Mouse (Mus musculus) MEL (cell line): ENCODE results near the gene Bach1. TPM values are rescaled to one million over a fixed set of nuclear protein-coding genes. Genes with fewer than 3 reads are reported as not detected.

ENCODE experiments used
- DNase-seq: peaks from one replicate; pipeline ENCODE4 v3.0.0; 2011; ENCODE audit warnings: low read depth, low spot score
- H3K27ac ChIP-seq: 2 replicates; pipeline ENCODE4 v1.5.1; 2012; ENCODE audit warnings: low read depth, mild to moderate bottlenecking, control low read depth, low read length, moderate library complexity; ENCODE audit not compliant: control insufficient read depth
- H3K27me3 ChIP-seq, 2 experiments: fragments of 150-350 bp in 1 of 2; sonication (generic) in 1 of 2; 2 replicates each; pipeline ENCODE4 v1.6.1; 2012; ENCODE audit warnings: low read length in 2 of 2, mild to moderate bottlenecking in 2 of 2, improper control_type of control experiment in 1 of 2, moderate library complexity in 1 of 2; ENCODE audit not compliant: insufficient read depth in 2 of 2, control insufficient read depth in 1 of 2
- H3K36me3 ChIP-seq, 2 experiments: 2 replicates each; pipeline ENCODE4 v1.6.1; 2012 to 2014; ENCODE audit warnings: low read length in 2 of 2, improper control_type of control experiment in 1 of 2, inconsistent platforms in 1 of 2, mild to moderate bottlenecking in 1 of 2; ENCODE audit not compliant: insufficient read depth in 2 of 2, control insufficient read depth in 1 of 2
- H3K4me1 ChIP-seq, 2 experiments: fragments of 150-350 bp in 1 of 2; sonication (generic) in 1 of 2; 2 replicates each; pipeline ENCODE4 v1.6.1; 2012; ENCODE audit warnings: low read length in 2 of 2, improper control_type of control experiment in 1 of 2, mild to moderate bottlenecking in 1 of 2; ENCODE audit not compliant: insufficient read depth in 2 of 2, control insufficient read depth in 1 of 2
- H3K4me3 ChIP-seq, 2 experiments: fragments of 150-350 bp in 1 of 2; sonication (generic) in 1 of 2; 2 replicates each; pipeline ENCODE4 v1.5.1; 2012; ENCODE audit warnings: low read depth in 2 of 2, low read length in 2 of 2, mild to moderate bottlenecking in 2 of 2, moderate library complexity in 2 of 2, control low read depth in 1 of 2, improper control_type of control experiment in 1 of 2; ENCODE audit not compliant: control insufficient read depth in 1 of 2, insufficient read depth in 1 of 2
- H3K79me2 ChIP-seq: 2 replicates; pipeline ENCODE4 v1.6.1; 2012; ENCODE audit warnings: mild to moderate bottlenecking, low read length, moderate library complexity; ENCODE audit not compliant: control insufficient read depth, poor library complexity, insufficient read depth
- H3K9ac ChIP-seq: 2 replicates; pipeline ENCODE4 v1.6.1; 2012; ENCODE audit warnings: low read depth, mild to moderate bottlenecking, control low read depth, low read length, moderate library complexity; ENCODE audit not compliant: control insufficient read depth, poor library complexity, severe bottlenecking
- H3K9me3 ChIP-seq: fragments of 150-350 bp; sonication (generic); replicated peaks from 2 replicates; pipeline ENCODE4 v1.6.1; 2012; ENCODE audit warnings: mild to moderate bottlenecking, low read length, improper control_type of control experiment, moderate library complexity; ENCODE audit not compliant: insufficient read depth
- CHD1 ChIP-seq: IDR thresholded peaks from 2 replicates; pipeline ENCODE4 v1.6.1; 2012; ENCODE audit warnings: low read depth, mild to moderate bottlenecking, inconsistent platforms, low read length, improper control_type of control experiment
- CHD2 ChIP-seq: IDR thresholded peaks from 2 replicates; pipeline ENCODE4 v1.6.1; 2011; ENCODE audit warnings: low read length, improper control_type of control experiment
- CTCF ChIP-seq, 3 experiments: IDR thresholded peaks in 2 of 3; conservative IDR thresholded peaks in 1 of 3; 2 replicates each; pipeline ENCODE4 v1.5.1; 2011 to 2012; ENCODE audit warnings: low read length in 3 of 3, low read depth in 2 of 3, mild to moderate bottlenecking in 2 of 3, improper control_type of control experiment in 1 of 3, inconsistent platforms in 1 of 3, mixed read lengths in 1 of 3, moderate library complexity in 1 of 3; ENCODE audit not compliant: control insufficient read depth in 1 of 3, insufficient read depth in 1 of 3, poor library complexity in 1 of 3, severe bottlenecking in 1 of 3
- E2F4 ChIP-seq: IDR thresholded peaks from 2 replicates; pipeline ENCODE4 v1.6.1; 2011; ENCODE audit warnings: low read depth, low read length, improper control_type of control experiment, borderline replicate concordance
- ELF1 ChIP-seq: IDR thresholded peaks from 2 replicates; pipeline ENCODE4 v1.6.1; 2014; ENCODE audit warnings: low read depth, mild to moderate bottlenecking, inconsistent platforms, low read length, improper control_type of control experiment, moderate library complexity
- EP300 ChIP-seq, 2 experiments: IDR thresholded peaks; 2 replicates each; pipeline ENCODE4 v1.6.1; 2011; ENCODE audit warnings: improper control_type of control experiment in 2 of 2, low read length in 2 of 2, low read depth in 1 of 2, mild to moderate bottlenecking in 1 of 2
- ETS1 ChIP-seq: IDR thresholded peaks from 2 replicates; pipeline ENCODE4 v1.6.1; 2012; ENCODE audit warnings: low read depth, mild to moderate bottlenecking, inconsistent platforms, low read length, improper control_type of control experiment, moderate library complexity
- GABPA ChIP-seq: IDR thresholded peaks from 2 replicates; pipeline ENCODE4 v1.6.1; 2012; ENCODE audit warnings: low read depth, mild to moderate bottlenecking, inconsistent platforms, low read length, improper control_type of control experiment, moderate library complexity
- MAFK ChIP-seq: IDR thresholded peaks from 2 replicates; pipeline ENCODE4 v1.6.1; 2011; ENCODE audit warnings: low read depth, mild to moderate bottlenecking, low read length, improper control_type of control experiment, borderline replicate concordance
- MEF2A ChIP-seq: IDR thresholded peaks from 2 replicates; pipeline ENCODE4 v1.6.1; 2014; ENCODE audit warnings: low read depth, mild to moderate bottlenecking, inconsistent platforms, low read length, improper control_type of control experiment; ENCODE audit not compliant: poor library complexity, insufficient replicate concordance, severe bottlenecking; ENCODE audit errors: extremely low read depth
- MYB ChIP-seq: IDR thresholded peaks from 2 replicates; pipeline ENCODE4 v1.6.1; 2011; ENCODE audit warnings: mild to moderate bottlenecking, low read depth, low read length, improper control_type of control experiment
- NELFE ChIP-seq: IDR thresholded peaks from 2 replicates; pipeline ENCODE4 v1.6.1; 2011; ENCODE audit warnings: low read depth, low read length, improper control_type of control experiment
- POLR2AphosphoS2 ChIP-seq: IDR thresholded peaks from 2 replicates; pipeline ENCODE4 v1.6.1; 2011; ENCODE audit warnings: low read length, improper control_type of control experiment
- POLR2AphosphoS5 ChIP-seq: IDR thresholded peaks from 2 replicates; pipeline ENCODE4 v1.6.1; 2012; ENCODE audit warnings: low read depth, borderline replicate concordance, mild to moderate bottlenecking, inconsistent platforms, low read length, moderate library complexity, mixed read lengths
- RCOR1 ChIP-seq: IDR thresholded peaks from 2 replicates; pipeline ENCODE4 v1.6.1; 2012; ENCODE audit warnings: low read depth, mild to moderate bottlenecking, inconsistent platforms, low read length, improper control_type of control experiment
- SMC3 ChIP-seq: IDR thresholded peaks from 2 replicates; pipeline ENCODE4 v1.6.1; 2011; ENCODE audit warnings: low read depth, low read length, improper control_type of control experiment
- TAL1 ChIP-seq: IDR thresholded peaks from 2 replicates; pipeline ENCODE4 v1.6.1; 2012; ENCODE audit warnings: mild to moderate bottlenecking, inconsistent platforms, low read length, moderate library complexity, mixed read lengths
- TBP ChIP-seq: IDR thresholded peaks from 2 replicates; pipeline ENCODE4 v1.8.0; 2011; ENCODE audit warnings: low read depth, low read length, improper control_type of control experiment
- UBTF ChIP-seq: IDR thresholded peaks from 2 replicates; pipeline ENCODE4 v1.6.1; 2012; ENCODE audit warnings: low read depth, mild to moderate bottlenecking, inconsistent platforms, low read length, improper control_type of control experiment, moderate library complexity, borderline replicate concordance; ENCODE audit not compliant: insufficient read depth
- USF1 ChIP-seq: IDR thresholded peaks from 2 replicates; pipeline ENCODE4 v1.6.1; 2014; ENCODE audit warnings: low read depth, mild to moderate bottlenecking, inconsistent platforms, low read length, improper control_type of control experiment, moderate library complexity
- USF2 ChIP-seq, 2 experiments: IDR thresholded peaks; 2 replicates each; pipeline ENCODE4 v1.6.1; 2011 to 2012; ENCODE audit warnings: improper control_type of control experiment in 2 of 2, low read length in 2 of 2, borderline replicate concordance in 1 of 2, inconsistent platforms in 1 of 2, low read depth in 1 of 2, mild to moderate bottlenecking in 1 of 2; ENCODE audit not compliant: insufficient read depth in 1 of 2
- ZC3H11A ChIP-seq: IDR thresholded peaks from 2 replicates; pipeline ENCODE4 v1.6.1; 2012; ENCODE audit warnings: low read depth, mild to moderate bottlenecking, inconsistent platforms, low read length, improper control_type of control experiment
- ZKSCAN1 ChIP-seq: IDR thresholded peaks from 2 replicates; pipeline ENCODE4 v1.6.1; 2012; ENCODE audit warnings: low read depth, mild to moderate bottlenecking, inconsistent platforms, low read length, improper control_type of control experiment, moderate library complexity
- ZMIZ1 ChIP-seq: IDR thresholded peaks from 2 replicates; pipeline ENCODE4 v1.6.1; 2012; ENCODE audit warnings: low read depth, mild to moderate bottlenecking, inconsistent platforms, low read length, improper control_type of control experiment, moderate library complexity
- ZNF384 ChIP-seq: IDR thresholded peaks from 2 replicates; pipeline ENCODE4 v1.6.1; 2012; ENCODE audit warnings: low read depth, mild to moderate bottlenecking, inconsistent platforms, low read length, improper control_type of control experiment
- polyA plus RNA-seq, 2 experiments: library from polyadenylated mRNA; stranded (reverse) in 1 of 2; unstranded in 1 of 2; fragments of >175 nt in 1 of 2; fragments of >200 nt in 1 of 2; gene quantifications; 2 replicates each; pipeline versions ENCODE4 v1.2.1 to v1.2.4; 2012; ENCODE audit warnings: low replicate concordance in 2 of 2, low read depth in 1 of 2; ENCODE audit not compliant: insufficient read length in 2 of 2, insufficient read depth in 1 of 2, missing spikeins in 1 of 2
- total RNA-seq: library from RNA; depleted of rRNA; stranded (reverse); fragments of 300-350 nt; gene quantifications from 2 replicates; pipeline ENCODE4 v1.2.3, GENCODE M21; 2012

Bach1 gene
- total and polyA plus RNA-seq, 3 experiments: 20.5 to 21.1 TPM; not detected in 1

- no peaks in the 10 kb centered on the region for H3K4me1 ChIP-seq
- no peaks in the 10 kb centered on the region for H3K9me3 ChIP-seq
- DNase-seq: no peak
- TF ChIP-seq POLR2AphosphoS5: no peak
- no peak for TF ChIP-seq ZMIZ1
- H3K27ac ChIP-seq: no peak overlapping the region
- H3K79me2 ChIP-seq: no peaks in the 10 kb centered on the region
- no peak overlapping the region for H3K9ac ChIP-seq
- H3K36me3 ChIP-seq: no peaks in the 10 kb centered on the region
- H3K4me3 ChIP-seq: no peak overlapping the region
- H3K27me3 ChIP-seq: no peaks in the 10 kb centered on the region
Observed at GRCm38 (mm10) chr16:87665246-87665645, 33.5 kb upstream of the Bach1 start.

DNA sequence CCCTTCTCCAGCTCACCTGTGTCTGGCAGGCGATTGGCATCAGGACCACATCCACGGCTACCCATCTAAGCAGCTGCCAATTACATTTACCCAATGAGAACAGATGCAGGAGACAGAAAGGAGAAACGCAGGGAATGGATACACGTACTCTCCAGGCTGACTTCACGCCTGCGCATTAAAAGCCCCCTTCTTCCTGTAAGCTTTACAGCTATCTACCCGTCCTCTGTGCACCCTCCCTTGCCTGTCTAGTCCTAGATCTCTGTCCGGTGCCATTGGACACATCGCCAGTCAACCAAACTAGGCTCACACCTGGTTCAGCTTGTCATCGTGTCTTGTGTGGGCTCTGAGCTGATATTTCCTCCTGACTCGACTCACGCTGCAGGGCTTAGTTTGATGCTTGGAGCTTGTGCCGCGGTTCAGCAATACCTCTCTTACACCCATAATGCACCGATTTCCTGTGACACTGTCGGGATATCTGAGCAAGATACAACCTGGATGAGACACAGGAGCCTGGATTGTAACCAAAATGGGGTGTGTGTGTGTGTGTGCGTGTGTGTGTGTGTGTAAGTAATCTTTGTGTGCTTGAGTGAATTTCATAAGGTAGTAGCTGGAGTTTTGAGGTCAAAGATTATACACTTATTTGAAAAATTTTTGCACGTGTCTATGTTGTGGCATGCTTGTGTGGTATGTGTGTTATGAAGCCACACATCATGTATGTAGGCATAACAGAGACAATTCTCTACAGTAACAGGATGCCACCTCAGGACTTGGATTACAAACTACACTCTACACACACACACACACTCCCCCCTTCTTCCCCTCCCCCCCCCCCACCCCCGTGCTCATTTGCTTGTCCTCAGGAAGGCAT, 32.8 kb upstream of the Bach1 start:
- no peaks in the 10 kb centered on the region for H3K36me3 ChIP-seq
- H3K9me3 ChIP-seq: no peaks in the 10 kb centered on the region
- no peaks in the 10 kb centered on the region for H3K79me2 ChIP-seq
- DNase-seq: no peak
- H3K4me3 ChIP-seq: no peak overlapping the region
- H3K27ac ChIP-seq: no peak overlapping the region
- H3K27me3 ChIP-seq: no peaks in the 10 kb centered on the region
- TF ChIP-seq TBP (no peak), RCOR1 (no peak), EP300 (IDR thresholded peaks at IDR 0.05; ENCODE audit: low read depth in 1 of 2, low read length in 2 of 2) (no peak), SMC3 (no peak), ZC3H11A (no peak), ZKSCAN1 (no peak), ETS1 (no peak), NELFE (no peak), MYB (no peak), POLR2AphosphoS2 (no peak), MAFK (no peak)
- no peak overlapping the region for H3K9ac ChIP-seq
- H3K4me1 ChIP-seq: no peaks in the 10 kb centered on the region

DNA sequence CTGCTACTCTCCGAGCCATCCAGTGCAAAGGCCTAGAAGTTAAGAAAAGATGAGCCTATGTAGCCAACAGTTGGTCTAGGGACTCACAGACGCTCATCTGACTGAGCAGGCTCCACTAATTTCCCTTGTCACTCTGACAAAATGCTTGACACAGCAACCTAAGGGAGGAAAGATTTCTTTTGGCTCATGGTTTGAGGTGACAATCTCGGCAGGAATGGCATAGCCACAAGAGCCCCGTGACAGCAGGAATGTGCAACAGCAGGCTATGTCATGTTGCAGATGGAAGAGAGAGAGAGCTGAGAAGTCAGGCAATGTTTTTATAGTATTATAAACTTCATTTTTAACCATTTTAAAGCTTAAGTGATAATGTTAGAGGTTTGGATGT, 32.1 kb upstream of the Bach1 start:
- no peaks in the 10 kb centered on the region for H3K36me3 ChIP-seq
- no peak for TF ChIP-seq CTCF (IDR thresholded peaks at IDR 0.05 in 2 of 3, conservative IDR thresholded peaks at IDR 0.05 in 1 of 3; ENCODE audit: control insufficient read depth in 1 of 3, insufficient read depth in 1 of 3, low read depth in 2 of 3, low read length in 3 of 3, poor library complexity in 1 of 3, severe bottlenecking in 1 of 3)
- no peak for TF ChIP-seq GABPA
- TF ChIP-seq MEF2A: no peak
- no peak for TF ChIP-seq TBP
- TF ChIP-seq CHD2: no peak
- no peak for TF ChIP-seq E2F4
- TF ChIP-seq ZNF384: no peak
- no peak for TF ChIP-seq ELF1
- TF ChIP-seq USF1: no peak
- no peak for TF ChIP-seq NELFE
- no peak for TF ChIP-seq UBTF
- no peak for TF ChIP-seq USF2 (IDR thresholded peaks at IDR 0.05; ENCODE audit: borderline replicate concordance in 1 of 2, insufficient read depth in 1 of 2, low read depth in 1 of 2, low read length in 2 of 2)
- TF ChIP-seq ZKSCAN1: no peak
- TF ChIP-seq TAL1: no peak
- TF ChIP-seq CHD1: no peak
- TF ChIP-seq ETS1: no peak

More for the DNA sequence above, 32.1 kb upstream of the Bach1 start:
- Histone ChIP-seq H3K9ac (no peak overlapping the region), H3K4me3 (no peak overlapping the region), H3K4me1 (no peaks in the 10 kb centered on the region), H3K9me3 (no peaks in the 10 kb centered on the region), H3K79me2 (no peaks in the 10 kb centered on the region), H3K27ac (no peak overlapping the region), H3K27me3 (no peaks in the 10 kb centered on the region)
- no peak for DNase-seq
